Mouse (Mus musculus): ENCODE measurements around the gene Acads. TPM values are rescaled to one million over a fixed set of nuclear protein-coding genes. Genes with fewer than 3 reads are reported as not detected.
"Not testable (repeated sequence)": the region's sequence is repeated elsewhere in the genome, so short reads cannot be mapped to it uniquely, and the experiment has no call there.

Gene Acads
- polyA plus RNA-seq, 1 experiment from 2014 or later: 105 TPM

- H3K27ac ChIP-seq: no peak overlapping the region
- H3K4me2 ChIP-seq (ENCODE audit: low read length): no peak overlapping the region
- no peak for TF ChIP-seq CTCF (IDR thresholded peaks at IDR 0.05; ENCODE audit: low read depth)
- H3K9ac ChIP-seq (ENCODE audit: low read depth, low read length): no peak overlapping the region
- no peak for ATAC-seq (replicated peaks; ENCODE audit: low FRiP score, low read depth)
- H3K27me3 ChIP-seq (ENCODE audit: insufficient read depth, low read length): no peaks in the 10 kb centered on the region
- H3K9me3 ChIP-seq (replicated peaks; ENCODE audit: low read length): no peaks in the 10 kb centered on the region
- 84% methylated on average over 6 of the region's 6 CpGs for WGBS
- H3K4me3 ChIP-seq (replicated peaks; ENCODE audit: low read depth, low read length): no peak overlapping the region
- DNase-seq (ENCODE audit: low spot score): no peak
- no peaks in the 10 kb centered on the region; the same call in 1 of the 2 replicates for H3K4me1 ChIP-seq (replicated peaks; ENCODE audit: insufficient read depth, low read length)
- peaks cover 35% of the 10 kb centered on the region for H3K36me3 ChIP-seq (ENCODE audit: insufficient read depth, low read length)
These were observed 35.7 kb downstream of the Acads start for GRCm38 (mm10) chr5:115083492-115083891.

GRCm38 (mm10) chr5:115081636-115082035 lies 37.5 kb downstream of the Acads start:
- Histone ChIP-seq H3K27ac (peak overlapping the region; percentile 36; the same call in 1 of the 2 replicates), H3K4me1 (replicated peaks; ENCODE audit: insufficient read depth, low read length) (no peaks in the 10 kb centered on the region; the same call in 1 of the 2 replicates), H3K27me3 (ENCODE audit: insufficient read depth, low read length) (no peaks in the 10 kb centered on the region), H3K4me2 (ENCODE audit: low read length) (no peak overlapping the region), H3K4me3 (replicated peaks; ENCODE audit: low read depth, low read length) (no peak overlapping the region), H3K9me3 (replicated peaks; ENCODE audit: low read length) (no peaks in the 10 kb centered on the region), H3K36me3 (ENCODE audit: insufficient read depth, low read length) (peaks cover 25% of the 10 kb centered on the region), H3K9ac (ENCODE audit: low read depth, low read length) (no peak overlapping the region)
- DNase-seq (ENCODE audit: low spot score) (no peak), ATAC-seq (replicated peaks; ENCODE audit: low FRiP score, low read depth) (no peak)
- WGBS: 67% methylated on average over 5 of the region's 5 CpGs
- no peak for TF ChIP-seq CTCF (IDR thresholded peaks at IDR 0.05; ENCODE audit: low read depth)

DNA sequence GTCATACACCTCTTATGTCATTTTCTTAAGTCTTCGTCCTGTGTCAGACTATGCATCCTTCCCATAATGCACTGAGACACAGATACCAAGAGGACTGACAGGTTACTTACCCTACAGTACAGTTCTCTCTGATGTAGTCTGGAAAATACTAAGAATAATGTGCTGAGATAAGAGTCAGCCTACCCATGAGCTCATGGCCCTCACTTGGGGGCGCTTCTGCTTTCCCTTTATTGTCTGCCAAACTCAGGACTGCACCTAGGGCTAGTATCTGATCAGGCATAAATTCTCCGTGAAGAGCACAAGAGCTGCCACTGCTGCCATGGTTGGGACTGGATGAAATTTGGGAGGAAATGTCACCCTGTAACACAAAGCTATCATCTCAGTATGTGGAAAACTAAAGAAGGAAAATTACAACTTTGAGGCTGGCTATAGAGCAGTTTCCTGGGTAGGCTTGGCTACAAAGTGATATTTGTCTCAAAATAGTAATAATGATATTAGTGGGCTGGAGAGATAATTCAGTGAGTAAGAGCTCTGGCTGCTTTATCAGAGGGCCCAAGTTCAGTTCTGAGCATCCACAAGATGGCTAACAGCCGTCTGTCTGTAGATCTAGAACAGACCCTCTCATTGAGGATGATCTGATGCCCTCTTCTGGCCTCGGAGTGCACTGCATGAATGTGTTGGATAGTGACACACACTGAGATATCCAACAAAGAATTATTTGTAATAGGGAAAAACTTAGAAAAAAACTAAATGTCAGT lies 42.8 kb downstream of the Acads start:
- WGBS: 59% methylated on average over 5 of the region's 5 CpGs
- Histone ChIP-seq H3K4me3 (replicated peaks; ENCODE audit: low read depth, low read length) (no peak overlapping the region), H3K4me2 (ENCODE audit: low read length) (no peak overlapping the region), H3K9ac (ENCODE audit: low read depth, low read length) (no peak overlapping the region), H3K4me1 (replicated peaks; ENCODE audit: insufficient read depth, low read length) (peaks cover 6% of the 10 kb centered on the region), H3K9me3 (replicated peaks; ENCODE audit: low read length) (no peaks in the 10 kb centered on the region), H3K27ac (no peak overlapping the region), H3K36me3 (ENCODE audit: insufficient read depth, low read length) (peaks cover 6% of the 10 kb centered on the region), H3K27me3 (ENCODE audit: insufficient read depth, low read length) (no peaks in the 10 kb centered on the region)
- no peak for ATAC-seq (replicated peaks; ENCODE audit: low FRiP score, low read depth)
- peak; percentile 78 for TF ChIP-seq CTCF (IDR thresholded peaks at IDR 0.05; ENCODE audit: low read depth)
- peak; percentile 75 for DNase-seq (ENCODE audit: low spot score)

GRCm38 (mm10) chr5:115074749-115075148 lies 44.4 kb downstream of the Acads start:
- Histone ChIP-seq H3K9ac (ENCODE audit: low read depth, low read length) (no peak overlapping the region), H3K36me3 (ENCODE audit: insufficient read depth, low read length) (peaks cover 6% of the 10 kb centered on the region), H3K4me1 (replicated peaks; ENCODE audit: insufficient read depth, low read length) (peaks cover 6% of the 10 kb centered on the region), H3K27me3 (ENCODE audit: insufficient read depth, low read length) (no peaks in the 10 kb centered on the region), H3K4me2 (ENCODE audit: low read length) (no peak overlapping the region), H3K4me3 (replicated peaks; ENCODE audit: low read depth, low read length) (no peak overlapping the region), H3K9me3 (replicated peaks; ENCODE audit: low read length) (no peaks in the 10 kb centered on the region), H3K27ac (no peak overlapping the region)
- WGBS: 50% methylated on average over 4 of the region's 4 CpGs
- DNase-seq (ENCODE audit: low spot score) (no peak), ATAC-seq (replicated peaks; ENCODE audit: low FRiP score, low read depth) (no peak)
- TF ChIP-seq CTCF (IDR thresholded peaks at IDR 0.05; ENCODE audit: low read depth): no peak

DNA sequence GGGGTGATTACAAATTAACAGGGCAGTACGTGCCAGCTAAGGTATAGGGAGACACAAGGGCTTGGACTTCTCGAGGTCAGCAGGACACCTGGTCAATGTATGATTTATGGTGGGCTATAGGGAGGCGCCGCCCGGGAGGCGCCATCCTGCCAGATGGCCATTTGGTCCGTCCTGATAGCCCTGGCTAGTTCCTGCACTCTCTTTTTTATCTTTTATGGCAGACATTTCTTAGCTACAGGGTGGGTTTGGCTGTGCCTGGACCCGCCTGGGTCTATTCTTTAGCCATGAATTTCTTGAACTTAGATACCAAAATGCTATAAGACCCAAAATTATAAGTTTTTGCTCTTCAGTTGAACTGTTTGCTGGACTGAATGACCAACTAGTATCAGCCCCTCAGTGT lies 45.8 kb downstream of the Acads start:
- H3K9me3 ChIP-seq (replicated peaks; ENCODE audit: low read length); H3K4me1 ChIP-seq (replicated peaks; ENCODE audit: insufficient read depth, low read length); ATAC-seq (replicated peaks; ENCODE audit: low FRiP score, low read depth); H3K4me2 ChIP-seq (ENCODE audit: low read length); H3K27ac ChIP-seq; H3K27me3 ChIP-seq (ENCODE audit: insufficient read depth, low read length); H3K4me3 ChIP-seq (replicated peaks; ENCODE audit: low read depth, low read length); DNase-seq (ENCODE audit: low spot score); H3K36me3 ChIP-seq (ENCODE audit: insufficient read depth, low read length); H3K9ac ChIP-seq (ENCODE audit: low read depth, low read length): not testable (repeated sequence)
- 10% methylated on average over 7 of the region's 8 CpGs for WGBS

DNA sequence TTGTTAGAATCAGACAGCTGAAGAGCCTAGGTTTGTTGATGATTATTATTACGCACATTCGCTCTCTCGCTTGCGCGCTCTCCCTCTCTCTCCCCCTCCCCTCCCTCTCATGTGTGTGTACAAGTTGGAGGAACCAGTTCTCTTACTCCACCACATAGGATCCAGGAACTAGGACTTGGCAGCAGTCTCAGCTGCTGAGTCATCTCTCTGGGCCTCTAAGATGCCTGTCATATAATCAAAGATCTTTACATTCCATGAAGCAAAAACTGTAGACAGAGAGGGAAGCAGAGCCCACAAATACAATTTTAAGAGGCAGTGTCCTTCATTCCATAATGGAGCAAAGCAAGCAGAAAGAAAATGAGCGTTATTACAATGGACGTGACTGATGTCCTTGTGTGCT lies 47.0 kb downstream of the Acads start:
- Histone ChIP-seq H3K36me3 (ENCODE audit: insufficient read depth, low read length) (peaks cover 8% of the 10 kb centered on the region; the same call in 1 of the 2 replicates), H3K27me3 (ENCODE audit: insufficient read depth, low read length) (no peaks in the 10 kb centered on the region), H3K4me1 (replicated peaks; ENCODE audit: insufficient read depth, low read length) (peaks cover 9% of the 10 kb centered on the region; the same call in 1 of the 2 replicates), H3K27ac (peak overlapping the region; percentile 51; the same call in 1 of the 2 replicates), H3K4me3 (replicated peaks; ENCODE audit: low read depth, low read length) (no peak overlapping the region), H3K9me3 (replicated peaks; ENCODE audit: low read length) (no peaks in the 10 kb centered on the region), H3K9ac (ENCODE audit: low read depth, low read length) (no peak overlapping the region), H3K4me2 (ENCODE audit: low read length) (no peak overlapping the region)
- no peak for DNase-seq (ENCODE audit: low spot score)
- ATAC-seq (replicated peaks; ENCODE audit: low FRiP score, low read depth): no peak
- no peak for TF ChIP-seq CTCF (IDR thresholded peaks at IDR 0.05; ENCODE audit: low read depth)
- 71% methylated on average over 7 of the region's 7 CpGs for WGBS

Data from kidney, postnatal 0 days (tissue).